Mouse (Mus musculus) midbrain, embryonic 10.5 days (tissue): Measurements from ENCODE around the gene Lasp1. TPM values are rescaled to one million over a fixed set of nuclear protein-coding genes. Genes with fewer than 3 reads are reported as not detected.
"Not testable (repeated sequence)": the region's sequence is repeated elsewhere in the genome, so short reads cannot be mapped to it uniquely, and the experiment has no call there.

ENCODE experiments used
- DNase-seq: peaks from one replicate; pipeline ENCODE4 v3.0.0-alpha.2; 2017; ENCODE audit warnings: low spot score
- H3K27ac ChIP-seq: fragments of 300-500 bp; sonication (generic); replicated peaks from 2 replicates; pipeline ENCODE4 v1.5.1; 2016; ENCODE audit warnings: mild to moderate bottlenecking
- H3K27me3 ChIP-seq: fragments of 300-500 bp; sonication (generic); 2 replicates; pipeline ENCODE4 v1.6.1; 2016; ENCODE audit warnings: low read depth, mild to moderate bottlenecking; ENCODE audit not compliant: poor library complexity, severe bottlenecking
- H3K36me3 ChIP-seq: fragments of 300-500 bp; sonication (generic); 2 replicates; pipeline ENCODE4 v1.6.1; 2016; ENCODE audit warnings: mild to moderate bottlenecking, moderate library complexity
- H3K4me1 ChIP-seq: fragments of 300-500 bp; sonication (generic); 2 replicates; pipeline ENCODE4 v1.6.1; 2016
- H3K4me3 ChIP-seq: fragments of 300-500 bp; sonication (generic); 2 replicates; pipeline ENCODE4 v1.5.1; 2016; ENCODE audit warnings: mild to moderate bottlenecking, moderate library complexity
- H3K9me3 ChIP-seq: fragments of 300-500 bp; sonication (generic); replicated peaks from 2 replicates; pipeline ENCODE4 v1.6.1; 2016; ENCODE audit warnings: mild to moderate bottlenecking
- WGBS: fragments of 180-500 bp; shearing (Covaris S2); methylation state at CpG from one replicate; pipeline ENCODE4 v1.1.7; 2016; 5-methylcytosine and 5-hydroxymethylcytosine counted together
- polyA plus RNA-seq: library from polyadenylated mRNA; unstranded; fragments of >200 nt; fragmentation: Nextera tagmentation; extraction: Ambion mirVana; gene quantifications from 2 replicates; pipeline ENCODE4 v1.2.1, GENCODE M21; 2016

The Lasp1 gene
- polyA plus RNA-seq, 1 experiment from 2014 or later: 75.1 TPM

- Histone ChIP-seq H3K9me3 (no peaks in the 10 kb centered on the region), H3K4me1 (peaks cover 26% of the 10 kb centered on the region), H3K4me3 (0 out of 2 replicates have a peak overlapping the region, but pooled peaks have one; percentile 1), H3K36me3 (peaks cover 39% of the 10 kb centered on the region), H3K27ac (peak overlapping the region; percentile 64), H3K27me3 (no peaks in the 10 kb centered on the region)
- DNase-seq: no peak
- 63% methylated on average over 11 of the region's 11 CpGs for WGBS
Observed at GRCm38 (mm10) chr11:97839441-97840134, 40.8 kb downstream of the Lasp1 start.

- Histone ChIP-seq H3K36me3 (peaks cover 34% of the 10 kb centered on the region), H3K4me1 (peaks cover 26% of the 10 kb centered on the region), H3K4me3 (peak overlapping the region; percentile 70), H3K27ac (peak overlapping the region; percentile 93), H3K27me3 (no peaks in the 10 kb centered on the region), H3K9me3 (no peaks in the 10 kb centered on the region)
- WGBS: 72% methylated on average over 2 of the region's 2 CpGs
- no peak for DNase-seq
Observed at GRCm38 (mm10) chr11:97840135-97840490, 41.3 kb downstream of the Lasp1 start.

DNA sequence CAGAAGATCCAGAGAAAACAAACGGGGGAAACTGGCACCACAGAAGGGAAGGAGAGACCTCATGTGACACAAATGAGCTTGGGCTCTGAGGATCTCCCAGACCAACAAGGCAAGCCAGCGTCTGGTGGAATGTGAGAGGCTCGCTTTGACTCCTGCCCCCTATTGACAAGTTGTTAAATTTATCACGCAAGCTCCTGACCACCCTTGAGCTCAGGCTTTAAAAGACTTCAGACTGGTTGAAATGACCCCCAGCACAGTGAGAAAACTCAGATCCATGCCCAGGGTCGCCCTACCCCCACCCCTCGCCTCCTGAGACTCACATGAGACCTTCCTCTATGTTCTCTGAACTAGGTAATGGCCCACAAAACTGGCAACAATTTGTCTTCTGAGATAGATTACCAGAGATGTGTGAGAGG lies 41.7 kb downstream of the Lasp1 start, which contains the start of gene B230217C12Rik:
TSS of gene B230217C12Rik (plus strand) at position 242 of the 416 bp plus-strand sequence.
- peaks cover 29% of the 10 kb centered on the region for H3K36me3 ChIP-seq
- 2% methylated on average over 6 of the region's 6 CpGs for WGBS
- no peaks in the 10 kb centered on the region for H3K9me3 ChIP-seq
- H3K27me3 ChIP-seq: no peaks in the 10 kb centered on the region
- H3K4me3 ChIP-seq: peak within 1 kb of the TSS; percentile 70
- H3K27ac ChIP-seq: peak within 1 kb of the TSS; percentile 93
- DNase-seq: peak; percentile 52
- H3K4me1 ChIP-seq: peaks cover 26% of the 10 kb centered on the region

GRCm38 (mm10) chr11:97840991-97841661 lies 42.3 kb downstream of the Lasp1 start:
- H3K4me1 ChIP-seq: peaks cover 26% of the 10 kb centered on the region
- H3K27me3 ChIP-seq: no peaks in the 10 kb centered on the region
- peak overlapping the region; percentile 93 for H3K27ac ChIP-seq
- peak; percentile 84 for DNase-seq
- peaks cover 24% of the 10 kb centered on the region for H3K36me3 ChIP-seq
- no peaks in the 10 kb centered on the region for H3K9me3 ChIP-seq
- whole genome bisulfite sequencing: under 1% methylated on average over 22 of the region's 22 CpGs
- H3K4me3 ChIP-seq: peak overlapping the region; percentile 70

- DNase-seq: no peak
- Histone ChIP-seq H3K4me1 (peaks cover 26% of the 10 kb centered on the region), H3K27ac (peak overlapping the region; percentile 93), H3K27me3 (no peaks in the 10 kb centered on the region), H3K4me3 (peak overlapping the region; percentile 70), H3K36me3 (peaks cover 15% of the 10 kb centered on the region), H3K9me3 (no peaks in the 10 kb centered on the region)
- WGBS: 44% methylated on average over 4 of the region's 4 CpGs
Observed at GRCm38 (mm10) chr11:97842001-97842400, 43.2 kb downstream of the Lasp1 start.

GRCm38 (mm10) chr11:97850367-97850766 lies 51.6 kb downstream of the Lasp1 start:
- Histone ChIP-seq H3K4me1 (no peaks in the 10 kb centered on the region), H3K36me3 (no peaks in the 10 kb centered on the region), H3K27me3 (no peaks in the 10 kb centered on the region), H3K9me3 (no peaks in the 10 kb centered on the region), H3K4me3 (no peak overlapping the region), H3K27ac (no peak overlapping the region)
- no peak for DNase-seq
- 82% methylated on average over 6 of the region's 6 CpGs for WGBS

GRCm38 (mm10) chr11:97851601-97852000 lies 52.8 kb downstream of the Lasp1 start:
- Histone ChIP-seq H3K4me3 (no peak overlapping the region), H3K9me3 (no peaks in the 10 kb centered on the region), H3K27me3 (no peaks in the 10 kb centered on the region), H3K27ac (no peak overlapping the region), H3K36me3 (no peaks in the 10 kb centered on the region), H3K4me1 (no peaks in the 10 kb centered on the region)
- 88% methylated on average over 2 of the region's 2 CpGs for whole genome bisulfite sequencing
- DNase-seq: no peak

- H3K4me1 ChIP-seq: no peaks in the 10 kb centered on the region
- no peak overlapping the region for H3K4me3 ChIP-seq
- H3K27me3 ChIP-seq: no peaks in the 10 kb centered on the region
- H3K9me3 ChIP-seq: no peaks in the 10 kb centered on the region
- H3K27ac ChIP-seq: no peak overlapping the region
- no peak for DNase-seq
- 92% methylated on average over 2 of the region's 2 CpGs for WGBS
- H3K36me3 ChIP-seq: no peaks in the 10 kb centered on the region
Observed at GRCm38 (mm10) chr11:97855473-97855872, 56.7 kb downstream of the Lasp1 start.

DNA sequence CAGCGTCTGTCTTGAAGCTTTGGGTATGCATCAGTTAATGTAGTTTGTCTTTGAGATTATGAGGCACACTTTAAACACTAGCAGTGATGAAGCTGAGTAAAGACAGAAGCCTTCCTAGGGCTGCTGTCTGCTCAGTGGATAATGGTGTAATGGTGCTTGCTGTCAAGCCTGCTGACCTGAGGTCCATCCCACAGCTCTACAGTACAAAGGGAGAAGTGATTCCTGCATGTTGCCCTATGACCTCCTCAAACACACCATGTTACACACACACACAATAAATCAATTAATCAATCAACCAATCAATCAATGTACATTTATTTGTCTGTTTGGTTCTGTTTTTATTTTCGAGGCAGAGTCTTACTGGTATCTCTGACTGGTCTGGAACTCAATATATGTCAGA lies 63.3 kb downstream of the Lasp1 start:
- WGBS: 88% methylated on average over 2 of the region's 2 CpGs
- Histone ChIP-seq H3K4me3 (no peak overlapping the region), H3K27ac (no peak overlapping the region), H3K4me1 (no peaks in the 10 kb centered on the region), H3K9me3 (no peaks in the 10 kb centered on the region), H3K36me3 (no peaks in the 10 kb centered on the region), H3K27me3 (no peaks in the 10 kb centered on the region)
- DNase-seq: no peak

DNA sequence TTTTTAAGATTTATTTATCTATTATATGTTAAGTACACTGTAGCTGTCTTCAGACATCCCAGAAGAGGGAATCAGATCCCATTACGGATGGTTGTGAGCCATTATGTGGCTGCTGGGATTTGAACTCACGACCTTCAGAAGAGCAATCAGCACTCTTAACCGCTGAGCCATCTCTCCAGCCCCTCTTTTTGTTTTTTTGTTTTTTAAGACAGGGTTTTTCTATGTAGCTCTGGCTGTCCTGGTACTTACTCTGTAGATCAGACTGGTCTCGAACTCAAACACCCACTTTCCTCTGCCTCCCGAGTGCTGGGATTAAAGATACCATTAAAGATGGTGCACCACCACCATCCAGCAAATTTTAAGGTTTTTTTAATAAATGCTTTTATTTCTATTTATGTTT lies 66.6 kb downstream of the Lasp1 start:
- no peaks in the 10 kb centered on the region for H3K27me3 ChIP-seq
- no peak overlapping the region for H3K27ac ChIP-seq
- H3K36me3 ChIP-seq: no peaks in the 10 kb centered on the region
- H3K9me3 ChIP-seq: no peaks in the 10 kb centered on the region
- no peaks in the 10 kb centered on the region for H3K4me1 ChIP-seq
- WGBS: 88% methylated on average over 5 of the region's 5 CpGs
- H3K4me3 ChIP-seq: no peak overlapping the region
- DNase-seq: no peak

DNA sequence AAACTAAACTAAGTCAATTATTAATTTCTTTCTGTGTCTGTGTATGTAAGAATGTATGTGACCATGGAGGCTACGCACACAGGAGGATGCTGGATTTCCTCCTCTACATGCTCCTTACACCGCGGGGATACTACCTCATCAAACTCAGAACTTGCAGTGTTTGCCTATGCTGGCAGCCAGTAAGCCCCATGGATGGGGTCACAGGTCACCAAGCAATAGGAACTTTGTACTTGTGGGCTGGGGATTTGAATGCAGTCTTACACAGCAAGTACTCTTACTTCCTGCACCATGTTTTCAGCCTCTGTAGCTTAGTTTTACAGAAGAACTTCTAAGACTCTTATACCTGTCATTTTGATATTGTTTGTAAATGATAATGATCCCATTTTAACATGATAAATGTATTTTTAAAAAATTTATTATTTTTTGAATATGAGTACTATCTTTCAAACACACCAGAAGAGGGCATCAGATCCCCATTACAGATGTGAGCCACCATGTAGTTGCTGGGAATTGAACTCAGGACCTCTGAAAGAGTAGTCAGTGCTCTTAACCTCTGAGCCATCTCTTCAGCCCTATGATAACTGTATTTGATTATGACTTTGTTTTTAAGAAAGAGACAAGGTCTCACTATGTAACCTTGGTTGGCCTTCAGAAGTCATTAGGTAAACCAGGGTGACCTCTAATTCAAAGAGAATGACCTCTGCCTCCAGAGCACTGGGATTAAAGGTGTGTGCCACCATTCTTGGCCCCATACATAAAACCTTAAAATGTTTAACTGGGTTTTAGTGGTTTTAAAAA lies 67.5 kb downstream of the Lasp1 start:
- H3K4me3 ChIP-seq: no peak overlapping the region
- DNase-seq: no peak
- no peaks in the 10 kb centered on the region for H3K9me3 ChIP-seq
- H3K27me3 ChIP-seq: no peaks in the 10 kb centered on the region
- 90% methylated on average over 3 of the region's 3 CpGs for WGBS
- H3K4me1 ChIP-seq: no peaks in the 10 kb centered on the region
- H3K36me3 ChIP-seq: no peaks in the 10 kb centered on the region
- no peak overlapping the region for H3K27ac ChIP-seq

GRCm38 (mm10) chr11:97867591-97867990 lies 68.8 kb downstream of the Lasp1 start:
- Histone ChIP-seq H3K9me3 (no peaks in the 10 kb centered on the region), H3K4me3 (no peak overlapping the region), H3K4me1 (no peaks in the 10 kb centered on the region), H3K27ac (no peak overlapping the region), H3K36me3 (no peaks in the 10 kb centered on the region), H3K27me3 (no peaks in the 10 kb centered on the region)
- 89% methylated on average over 3 of the region's 3 CpGs for WGBS
- DNase-seq: no peak

DNA sequence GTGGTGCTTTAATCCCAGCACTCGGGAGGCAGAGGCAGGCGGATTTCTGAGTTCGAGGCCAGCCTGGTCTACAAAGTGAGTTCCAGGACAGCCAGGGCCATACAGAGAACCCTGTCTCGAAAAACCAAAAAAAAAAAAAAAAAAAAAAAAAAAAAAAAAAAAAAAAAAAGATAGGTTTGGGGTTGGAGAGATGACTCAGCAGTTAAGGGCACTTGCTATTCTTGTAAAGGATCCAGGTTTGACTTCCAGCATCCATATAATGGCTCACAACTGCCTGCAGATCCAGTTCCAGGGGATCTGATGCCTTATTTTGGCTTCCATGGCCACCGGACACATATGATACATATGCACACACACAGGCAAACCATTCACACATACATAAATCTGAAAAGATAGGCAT lies 73.6 kb downstream of the Lasp1 start:
- H3K9me3 ChIP-seq, DNase-seq, H3K4me3 ChIP-seq, H3K4me1 ChIP-seq, H3K27me3 ChIP-seq, H3K27ac ChIP-seq, H3K36me3 ChIP-seq: not testable (repeated sequence)
- WGBS: 83% methylated on average over 5 of the region's 5 CpGs
